Mouse (Mus musculus) midbrain, embryonic 16.5 days (tissue): ENCODE results near the gene Gpr68. TPM values are rescaled to one million over a fixed set of nuclear protein-coding genes. Genes with fewer than 3 reads are reported as not detected.

Source experiments
- ATAC-seq: fragments of 200-750 bp; cut with Nextera tagmentation; 2 replicates; pipeline ENCODE4 v1.8.0; 2017; ENCODE audit warnings: moderate TSS enrichment
- H3K27ac ChIP-seq: fragments of 300-500 bp; sonication (generic); 2 replicates; pipeline ENCODE4 v1.5.1; 2014; ENCODE audit warnings: mild to moderate bottlenecking, low read length, mixed read lengths
- H3K27me3 ChIP-seq: fragments of 300-500 bp; sonication (generic); 2 replicates; pipeline ENCODE4 v1.6.1; 2014; ENCODE audit warnings: low read depth, low read length, mixed read lengths; ENCODE audit not compliant: control insufficient read depth, insufficient read depth
- H3K36me3 ChIP-seq: fragments of 300-500 bp; sonication (generic); 2 replicates; pipeline ENCODE4 v1.6.1; 2014; ENCODE audit warnings: mild to moderate bottlenecking, low read length, moderate library complexity, mixed read lengths; ENCODE audit not compliant: control insufficient read depth, insufficient read depth
- H3K4me1 ChIP-seq: fragments of 300-500 bp; sonication (generic); 2 replicates; pipeline ENCODE4 v1.6.1; 2014; ENCODE audit warnings: mild to moderate bottlenecking, low read length, mixed read lengths; ENCODE audit not compliant: control insufficient read depth, insufficient read depth
- H3K4me2 ChIP-seq: fragments of 300-500 bp; sonication (generic); 2 replicates; pipeline ENCODE4 v1.6.1; 2014; ENCODE audit warnings: mild to moderate bottlenecking, low read length, mixed read lengths
- H3K4me3 ChIP-seq: fragments of 300-500 bp; sonication (generic); 2 replicates; pipeline ENCODE4 v1.5.1; 2014; ENCODE audit warnings: low read depth, mild to moderate bottlenecking, low read length, moderate library complexity, mixed read lengths
- H3K9ac ChIP-seq: fragments of 300-500 bp; sonication (generic); 2 replicates; pipeline ENCODE4 v1.6.1; 2014; ENCODE audit warnings: low read depth, low read length, mixed read lengths
- H3K9me3 ChIP-seq: fragments of 300-500 bp; sonication (generic); replicated peaks from 2 replicates; pipeline ENCODE4 v1.6.1; 2014; ENCODE audit warnings: mild to moderate bottlenecking, low read length, mixed read lengths; ENCODE audit not compliant: control insufficient read depth, poor library complexity, severe bottlenecking
- WGBS: fragments of 180-500 bp; shearing (Covaris S2); extraction: QIAGEN DNeasy Blood & Tissue Kit; methylation state at CpG from one replicate; pipeline ENCODE4 v1.1.7; 2014; 5-methylcytosine and 5-hydroxymethylcytosine counted together
- polyA plus RNA-seq: library from polyadenylated mRNA; unstranded; fragments of >200 nt; fragmentation: Nextera tagmentation; extraction: Ambion mirVana; gene quantifications from 2 replicates; pipeline ENCODE4 v1.2.1, GENCODE M21; 2015

Gpr68 gene
- polyA plus RNA-seq, 1 experiment from 2014 or later: 6.2 TPM

GRCm38 (mm10) chr12:100885585-100885984, 22.4 kb downstream of the Gpr68 start:
- Histone ChIP-seq H3K27ac (no peak overlapping the region), H3K4me2 (no peak overlapping the region), H3K9me3 (no peaks in the 10 kb centered on the region), H3K27me3 (no peaks in the 10 kb centered on the region), H3K9ac (no peak overlapping the region), H3K4me1 (no peaks in the 10 kb centered on the region), H3K36me3 (no peaks in the 10 kb centered on the region), H3K4me3 (no peak overlapping the region)
- ATAC-seq: no peak
- 90% methylated on average over 3 of the region's 3 CpGs for WGBS

DNA sequence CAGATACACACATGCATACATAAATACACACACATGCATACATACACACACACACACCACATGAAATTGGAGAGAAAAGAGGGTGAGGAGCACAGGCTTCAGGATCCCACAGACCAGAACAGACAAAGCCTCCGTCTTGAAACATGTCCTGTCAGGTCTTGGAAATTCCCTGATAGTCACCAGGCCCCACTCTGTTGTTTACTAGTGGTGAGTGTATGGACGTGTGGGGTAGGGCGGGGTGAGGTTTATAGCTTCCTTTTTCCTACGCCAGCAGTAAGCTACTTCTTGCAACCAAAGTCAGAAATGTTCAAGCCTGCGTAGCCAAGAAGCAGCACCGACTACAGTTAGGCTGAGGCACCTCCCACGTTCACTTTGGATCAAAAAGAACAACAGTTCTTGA, 24.8 kb downstream of the Gpr68 start:
- ATAC-seq: no peak
- 85% methylated on average over 7 of the region's 7 CpGs for WGBS
- Histone ChIP-seq H3K27me3 (no peaks in the 10 kb centered on the region), H3K9ac (no peak overlapping the region), H3K4me2 (no peak overlapping the region), H3K36me3 (no peaks in the 10 kb centered on the region), H3K9me3 (no peaks in the 10 kb centered on the region), H3K4me3 (no peak overlapping the region), H3K27ac (no peak overlapping the region), H3K4me1 (no peaks in the 10 kb centered on the region)

GRCm38 (mm10) chr12:100878556-100878955, 29.4 kb downstream of the Gpr68 start:
- Histone ChIP-seq H3K4me1 (no peaks in the 10 kb centered on the region), H3K27ac (no peak overlapping the region), H3K4me3 (no peak overlapping the region), H3K9ac (no peak overlapping the region), H3K9me3 (no peaks in the 10 kb centered on the region), H3K27me3 (no peaks in the 10 kb centered on the region), H3K36me3 (no peaks in the 10 kb centered on the region), H3K4me2 (no peak overlapping the region)
- 91% methylated on average over 16 of the region's 16 CpGs for WGBS
- no peak for ATAC-seq

- Histone ChIP-seq H3K9me3 (no peaks in the 10 kb centered on the region), H3K4me3 (no peak overlapping the region), H3K36me3 (no peaks in the 10 kb centered on the region), H3K9ac (no peak overlapping the region), H3K27me3 (no peaks in the 10 kb centered on the region), H3K27ac (no peak overlapping the region), H3K4me1 (no peaks in the 10 kb centered on the region), H3K4me2 (no peak overlapping the region)
- whole genome bisulfite sequencing: 81% methylated on average over 6 of the region's 6 CpGs
- no peak for ATAC-seq
These were observed 30.1 kb downstream of the Gpr68 start for GRCm38 (mm10) chr12:100877936-100878335.

DNA sequence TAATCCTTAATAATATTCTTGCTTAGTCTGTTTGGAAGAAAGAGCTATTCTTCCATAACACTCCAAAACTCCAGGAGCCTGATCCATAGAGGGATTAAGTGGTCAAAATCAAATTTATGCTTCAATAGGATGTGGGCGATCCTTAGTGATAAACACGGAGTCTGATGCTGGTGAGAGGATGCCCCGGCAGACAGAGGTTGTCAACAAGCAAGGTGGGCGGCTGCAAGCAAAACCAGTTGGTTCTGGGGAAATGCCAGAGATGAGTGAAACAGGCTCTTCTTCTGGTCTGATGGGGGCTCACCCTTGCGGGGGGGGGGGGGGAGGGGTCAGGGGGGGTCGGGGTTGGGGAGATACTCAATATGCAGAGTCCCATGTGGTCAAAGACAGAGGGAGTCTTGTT, 32.0 kb downstream of the Gpr68 start:
- 77% methylated on average over 4 of the region's 6 CpGs for WGBS
- H3K9ac ChIP-seq: no peak overlapping the region
- no peak overlapping the region for H3K4me2 ChIP-seq
- H3K27ac ChIP-seq: no peak overlapping the region
- H3K9me3 ChIP-seq: no peaks in the 10 kb centered on the region
- H3K4me1 ChIP-seq: no peaks in the 10 kb centered on the region
- H3K4me3 ChIP-seq: no peak overlapping the region
- H3K27me3 ChIP-seq: no peaks in the 10 kb centered on the region
- H3K36me3 ChIP-seq: no peaks in the 10 kb centered on the region
- no peak for ATAC-seq

DNA sequence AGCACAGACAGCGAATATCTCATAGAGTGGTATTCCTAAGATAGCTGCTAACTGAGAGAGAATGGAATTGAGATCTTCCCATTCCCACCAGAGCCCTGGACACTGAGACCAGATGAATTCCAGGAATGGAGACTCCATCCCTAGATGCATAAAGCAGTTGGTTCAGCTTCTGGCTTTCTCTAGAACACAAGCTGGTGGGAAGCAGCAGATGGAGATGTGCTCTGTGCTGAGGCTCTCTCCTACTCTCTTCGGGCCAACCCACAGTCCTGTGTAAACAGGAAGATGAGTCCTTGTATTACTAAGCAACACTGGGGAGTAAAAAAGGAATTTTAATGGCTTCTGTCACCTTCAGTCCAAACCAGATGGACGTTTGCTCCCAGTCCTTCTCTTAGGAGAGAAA, 32.4 kb downstream of the Gpr68 start:
- no peaks in the 10 kb centered on the region for H3K4me1 ChIP-seq
- 59% methylated on average over 3 of the region's 3 CpGs for WGBS
- H3K4me3 ChIP-seq: no peak overlapping the region
- H3K27me3 ChIP-seq: no peaks in the 10 kb centered on the region
- H3K4me2 ChIP-seq: no peak overlapping the region
- no peaks in the 10 kb centered on the region for H3K36me3 ChIP-seq
- H3K9me3 ChIP-seq: no peaks in the 10 kb centered on the region
- no peak for ATAC-seq
- no peak overlapping the region for H3K9ac ChIP-seq
- no peak overlapping the region for H3K27ac ChIP-seq

DNA sequence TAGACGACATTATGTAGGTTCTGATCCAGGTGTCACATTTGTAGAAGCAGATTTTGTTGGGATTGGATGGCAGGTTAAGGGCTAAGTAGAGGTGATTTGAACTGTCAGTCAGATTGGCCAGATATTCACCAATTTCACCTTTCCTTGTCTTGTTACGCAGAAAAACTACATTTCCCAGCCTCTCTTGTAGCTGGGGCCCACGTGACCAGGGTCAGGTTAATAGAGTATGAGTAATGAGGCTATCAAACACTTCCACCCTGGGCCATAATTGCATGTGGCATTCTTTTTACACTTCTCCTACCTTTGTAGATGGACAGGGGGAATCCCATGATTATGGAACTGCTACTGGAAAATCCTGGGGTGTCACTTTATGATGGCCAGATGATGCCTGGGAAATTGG, 34.4 kb downstream of the Gpr68 start:
- ATAC-seq: no peak
- Histone ChIP-seq H3K27me3 (no peaks in the 10 kb centered on the region), H3K4me3 (no peak overlapping the region), H3K27ac (no peak overlapping the region), H3K9ac (no peak overlapping the region), H3K4me2 (no peak overlapping the region), H3K9me3 (no peaks in the 10 kb centered on the region), H3K36me3 (no peaks in the 10 kb centered on the region), H3K4me1 (no peaks in the 10 kb centered on the region)
- WGBS: 80% methylated on average over 3 of the region's 3 CpGs

DNA sequence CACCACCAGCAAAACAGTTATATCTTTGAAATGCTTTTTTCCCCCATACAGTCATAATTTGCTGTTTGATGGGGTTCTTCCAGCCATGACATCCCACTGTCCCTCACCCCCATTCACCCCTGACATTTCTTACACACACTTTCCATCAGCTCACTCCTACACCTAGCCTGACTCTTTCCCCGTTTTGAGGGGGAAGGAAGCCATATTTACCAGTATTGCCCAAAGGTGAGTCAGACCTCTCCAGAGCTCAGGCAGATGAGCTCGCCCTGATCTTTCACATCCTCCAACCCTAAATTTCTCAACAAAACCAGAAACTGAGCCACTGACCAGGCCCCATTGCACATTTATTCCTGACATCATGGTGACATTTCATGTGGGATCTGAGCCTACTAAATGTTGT, 36.2 kb downstream of the Gpr68 start:
- H3K4me2 ChIP-seq: no peak overlapping the region
- no peak overlapping the region for H3K4me3 ChIP-seq
- H3K27me3 ChIP-seq: no peaks in the 10 kb centered on the region
- no peak overlapping the region for H3K27ac ChIP-seq
- H3K36me3 ChIP-seq: no peaks in the 10 kb centered on the region
- no peak for ATAC-seq
- no peak overlapping the region for H3K9ac ChIP-seq
- 89% methylated on average over 2 of the region's 2 CpGs for WGBS
- no peaks in the 10 kb centered on the region for H3K4me1 ChIP-seq
- H3K9me3 ChIP-seq: no peaks in the 10 kb centered on the region

DNA sequence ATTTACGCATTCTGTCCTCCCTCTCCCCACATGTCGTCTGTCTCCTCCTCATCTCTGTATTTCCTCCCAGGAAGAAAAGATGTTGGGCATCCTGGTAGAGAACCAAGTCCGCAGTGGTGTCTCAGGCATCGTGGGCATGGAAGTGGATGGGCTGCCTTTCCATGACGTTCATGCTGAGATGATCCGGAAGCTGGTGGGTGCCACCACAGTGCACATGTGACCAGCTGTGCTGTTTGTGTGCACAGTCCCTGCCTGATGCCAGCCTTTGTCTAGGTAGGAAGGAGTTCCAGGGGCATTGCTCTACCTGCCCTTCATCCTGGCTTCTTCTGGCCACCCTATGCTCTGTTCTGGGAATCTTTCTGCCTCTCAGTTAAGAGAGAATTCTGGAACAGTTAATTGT, 36.8 kb downstream of the Gpr68 start:
- Histone ChIP-seq H3K27me3 (no peaks in the 10 kb centered on the region), H3K36me3 (no peaks in the 10 kb centered on the region), H3K9ac (no peak overlapping the region), H3K4me1 (no peaks in the 10 kb centered on the region), H3K9me3 (no peaks in the 10 kb centered on the region), H3K4me3 (no peak overlapping the region), H3K4me2 (no peak overlapping the region), H3K27ac (no peak overlapping the region)
- 93% methylated on average over 6 of the region's 6 CpGs for WGBS
- no peak for ATAC-seq
